Mouse (Mus musculus) spleen, adult 18-20 months (tissue): ENCODE results near the gene Csnk1e.

Source experiments
- DNase-seq, 2 experiments: peaks; one replicate each; pipeline ENCODE4 v3.0.0; 2022; ENCODE audit warnings: mixed read lengths in 2 of 2

Gene Csnk1e

DNA sequence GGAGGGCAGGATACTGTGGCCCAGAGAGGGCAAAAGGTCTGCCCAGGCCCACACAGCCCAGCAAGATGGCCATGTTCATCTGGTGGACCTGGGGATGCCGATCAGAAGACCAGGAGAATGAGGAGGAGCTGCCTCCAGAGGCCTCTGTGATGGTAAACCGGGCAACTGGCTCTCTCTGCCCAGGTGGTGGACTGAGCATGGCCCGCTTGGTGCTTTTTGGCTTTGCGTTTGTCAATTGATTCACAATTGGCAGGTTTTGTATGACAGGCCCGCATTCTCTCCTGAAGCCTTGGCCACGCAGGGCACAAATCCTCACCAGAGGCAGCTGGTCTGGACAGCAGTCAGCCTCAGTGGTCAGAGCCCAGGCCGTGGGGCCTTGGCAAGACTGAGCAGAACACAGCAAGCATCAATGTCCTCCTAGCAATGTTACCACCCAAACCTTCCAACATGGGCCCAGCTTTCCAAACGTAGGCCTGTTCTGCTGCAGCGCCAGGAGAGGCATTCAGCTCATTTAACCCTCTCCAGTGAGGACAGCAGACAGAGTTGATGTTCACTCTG, 12.3 kb downstream of the Csnk1e start:
- no peak for DNase-seq

GRCm38 (mm10) chr15:79442257-79442611, 13.1 kb downstream of the Csnk1e start:
- no peak for DNase-seq

GRCm38 (mm10) chr15:79441331-79442256, 13.8 kb downstream of the Csnk1e start:
- DNase-seq = peak; percentile 59 to 76

GRCm38 (mm10) chr15:79440651-79441330, 14.6 kb downstream of the Csnk1e start:
- no peak for DNase-seq

DNA sequence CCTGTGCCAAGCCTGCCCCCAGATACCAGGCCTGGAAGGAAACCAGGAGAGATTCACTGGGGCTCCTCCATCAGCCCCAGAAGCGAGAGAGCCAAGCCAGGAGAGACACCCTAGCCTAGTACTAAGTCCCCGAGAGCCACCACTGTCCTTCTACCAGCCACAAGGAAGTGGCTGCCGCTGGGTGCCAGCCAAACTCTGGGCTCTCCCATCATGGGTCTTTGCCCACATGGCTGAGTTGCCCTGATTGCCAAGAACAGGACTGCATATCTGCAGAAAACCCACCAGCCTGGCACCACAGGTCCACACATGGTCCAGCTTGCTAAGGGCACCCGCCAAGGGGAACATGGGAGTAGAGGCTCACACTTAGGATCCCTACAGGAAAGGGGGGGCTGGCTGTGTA, 15.1 kb downstream of the Csnk1e start:
- no peak for DNase-seq

- DNase-seq = no peak
These were observed 16.0 kb downstream of the Csnk1e start for GRCm38 (mm10) chr15:79439386-79439785.

DNA sequence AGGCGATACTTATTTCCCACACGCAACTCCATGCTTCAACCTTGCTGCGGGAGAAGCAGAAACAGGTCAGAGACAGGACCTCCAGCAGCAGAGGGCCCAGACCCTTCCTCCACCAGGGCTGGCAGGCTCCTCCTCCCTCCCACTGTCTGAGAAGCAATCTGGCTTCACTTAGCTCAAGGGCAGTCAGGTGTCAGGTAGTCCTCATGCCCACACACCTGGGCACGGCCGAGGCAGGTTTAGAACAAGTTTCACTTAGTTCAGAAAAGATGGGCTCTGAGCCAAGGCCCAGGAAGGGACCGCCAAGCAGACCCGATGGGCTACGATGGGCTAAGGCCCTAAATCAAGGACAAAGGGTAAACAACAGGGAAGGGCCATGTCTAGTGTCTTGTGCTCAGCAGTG, 16.6 kb downstream of the Csnk1e start:
- DNase-seq = no peak

DNA sequence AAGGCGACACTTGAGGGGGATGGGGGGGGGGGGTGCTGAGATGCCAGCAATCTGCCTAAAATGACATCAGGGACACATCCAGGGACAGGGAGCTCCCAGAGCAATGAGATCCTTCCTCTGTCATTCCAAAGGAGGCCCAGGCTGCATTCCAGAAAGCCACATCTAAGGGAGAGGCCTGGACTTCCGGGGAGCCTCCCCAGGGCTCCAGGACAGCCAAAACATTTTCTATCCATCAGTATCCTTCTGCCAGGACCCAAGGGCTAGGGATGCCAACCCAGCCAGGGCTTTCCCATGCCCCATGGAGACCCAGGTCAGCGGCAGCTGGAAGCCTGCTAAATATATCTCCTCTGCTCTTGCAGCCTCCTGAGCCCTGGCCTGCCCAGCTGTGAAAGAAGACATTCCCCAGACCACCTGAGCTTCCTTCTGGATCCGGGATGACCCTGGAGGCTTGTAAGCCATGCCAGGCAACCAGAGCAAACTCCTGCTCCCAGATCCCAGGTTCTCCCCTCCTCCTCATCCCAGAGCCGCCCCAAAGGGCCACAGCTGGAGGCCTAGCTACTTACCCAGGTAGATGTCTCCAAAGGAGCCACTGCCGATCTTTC, 17.1 kb downstream of the Csnk1e start:
- DNase-seq = no peak

GRCm38 (mm10) chr15:79437541-79438208, 17.7 kb downstream of the Csnk1e start:
- DNase-seq = no peak

- DNase-seq = no peak
These were observed 18.9 kb downstream of the Csnk1e start for GRCm38 (mm10) chr15:79436481-79436921.

- no peak for DNase-seq
These were observed 20.1 kb downstream of the Csnk1e start for GRCm38 (mm10) chr15:79435191-79435671.

DNA sequence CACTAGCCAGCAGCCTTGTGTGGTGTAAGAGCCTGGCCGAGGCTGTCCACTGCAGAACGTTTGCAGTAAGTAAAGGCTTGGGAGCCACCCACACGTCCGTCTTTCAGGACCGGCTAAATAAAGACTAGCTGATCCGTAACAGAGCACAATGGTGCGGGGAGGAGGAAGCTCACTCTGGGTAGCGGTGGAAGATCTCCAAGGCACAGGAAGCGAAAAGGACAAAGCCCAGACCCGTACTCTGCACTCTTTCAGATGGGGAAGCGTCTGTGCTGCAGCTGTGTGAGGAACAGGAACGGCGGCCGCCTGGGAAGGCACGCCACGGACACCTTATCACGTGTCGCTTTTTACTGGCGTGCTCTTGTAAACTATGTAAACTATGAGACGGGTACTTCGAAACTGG, 22.5 kb downstream of the Csnk1e start:
- DNase-seq = peak in 1 of 2 experiments; percentile 18

- no peak for DNase-seq
These were observed 23.0 kb downstream of the Csnk1e start for GRCm38 (mm10) chr15:79432328-79432727.

GRCm38 (mm10) chr15:79431925-79432324, 23.4 kb downstream of the Csnk1e start:
- DNase-seq = no peak

DNA sequence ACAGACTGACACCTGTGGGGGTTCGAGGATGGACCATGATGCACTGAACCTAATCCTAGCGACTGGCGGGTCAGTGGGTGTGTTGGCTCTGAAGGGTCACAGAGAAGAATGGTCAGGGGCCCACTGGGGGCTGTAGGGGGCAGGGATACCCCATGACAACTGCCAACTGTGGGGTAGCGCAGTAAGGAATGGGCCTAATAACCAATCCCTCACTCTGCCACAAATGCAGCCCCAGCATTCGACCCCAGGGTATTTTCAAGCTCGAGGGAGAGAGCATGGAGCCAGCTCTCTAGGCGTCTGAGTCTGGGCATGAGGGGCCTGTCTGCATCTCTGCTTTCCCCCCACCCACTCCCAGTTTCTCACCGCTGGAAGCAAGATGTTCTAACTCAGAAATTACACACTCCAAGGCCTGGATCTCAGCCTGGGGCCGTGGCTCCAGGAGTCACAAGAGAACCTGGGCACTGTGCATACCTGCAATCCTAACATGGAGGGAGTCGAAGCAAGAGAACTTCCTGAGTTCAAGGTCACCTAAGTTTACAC, 24.8 kb downstream of the Csnk1e start:
- no peak for DNase-seq

DNA sequence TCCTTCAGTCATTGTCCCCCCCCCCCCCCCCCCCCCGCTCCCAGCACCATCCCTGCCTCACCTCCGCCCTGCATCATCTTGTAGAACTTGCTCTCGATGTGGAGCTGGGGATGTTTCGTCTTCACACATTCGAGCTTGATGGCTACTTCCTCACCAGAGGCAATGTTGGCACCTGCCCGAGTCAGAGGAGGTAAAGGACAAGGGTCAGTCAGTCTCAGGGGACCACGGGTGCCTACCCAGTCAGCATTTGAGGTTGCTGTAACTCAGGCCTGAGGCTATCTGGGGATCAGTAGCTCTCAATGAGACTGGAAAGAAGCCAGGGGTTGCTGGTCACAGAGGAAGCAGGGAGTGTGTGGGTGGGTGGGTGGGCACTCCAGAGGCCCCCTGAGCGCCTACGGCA, 25.4 kb downstream of the Csnk1e start:
- no peak for DNase-seq

GRCm38 (mm10) chr15:79429527-79429926, 25.8 kb downstream of the Csnk1e start:
- no peak for DNase-seq

DNA sequence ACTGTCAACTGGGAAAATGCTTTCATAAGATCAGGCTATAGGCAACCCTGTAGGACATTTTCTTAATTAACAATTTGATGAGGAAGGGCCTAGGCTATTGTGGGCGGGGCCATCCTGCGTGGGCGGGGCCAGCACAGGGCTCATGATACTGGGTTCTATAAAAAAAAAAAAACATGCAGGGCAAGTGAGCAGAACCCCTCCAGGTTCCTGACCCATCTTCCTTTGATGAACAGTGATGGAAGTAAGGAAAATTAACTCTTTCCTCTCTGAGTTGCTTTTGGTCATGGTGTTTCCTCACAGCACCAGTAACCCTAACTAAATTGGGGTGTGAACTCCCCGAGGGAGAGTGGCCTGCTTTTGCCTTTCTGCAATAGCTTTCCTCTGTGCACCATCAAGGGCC, 26.8 kb downstream of the Csnk1e start:
- DNase-seq = no peak

DNA sequence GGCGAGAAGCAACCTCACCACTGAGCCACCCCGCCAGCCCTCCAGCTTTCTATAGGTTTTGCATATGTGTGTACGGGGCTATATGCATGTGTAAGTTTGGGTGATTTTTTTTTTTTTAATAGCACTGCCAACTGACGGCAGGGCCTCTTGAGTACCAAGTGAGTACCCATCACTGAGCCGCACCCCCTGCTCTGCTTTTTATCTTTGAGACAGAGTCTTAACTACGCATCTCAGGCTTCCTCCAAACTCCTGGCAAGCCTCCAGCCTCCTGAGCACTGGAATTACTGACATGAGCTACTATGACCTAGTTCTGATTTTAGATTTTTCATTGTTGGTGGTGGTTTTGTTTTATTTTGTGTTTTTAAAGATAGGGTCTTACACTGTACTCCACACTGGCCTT, 27.9 kb downstream of the Csnk1e start:
- DNase-seq = no peak

DNA sequence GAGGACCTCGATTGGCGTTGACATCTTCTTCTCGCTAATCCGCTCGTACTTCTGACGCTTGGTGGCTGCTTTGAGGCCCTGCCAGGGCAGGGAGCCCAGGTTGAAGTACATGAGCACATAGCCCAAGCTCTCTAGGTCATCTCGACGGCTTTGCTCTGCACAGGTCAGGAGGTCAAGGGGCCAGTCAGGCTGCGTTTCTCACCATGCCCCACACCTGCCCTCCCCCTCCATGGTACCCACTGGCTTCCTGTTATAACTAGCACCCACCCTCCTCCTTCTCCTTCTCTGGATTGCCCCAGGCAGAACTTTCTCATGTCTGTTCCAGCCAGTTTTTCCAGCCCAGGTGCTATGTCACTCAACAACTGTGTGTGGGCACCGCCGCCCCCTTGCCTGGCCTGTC, 29.9 kb downstream of the Csnk1e start:
- DNase-seq = no peak

DNA sequence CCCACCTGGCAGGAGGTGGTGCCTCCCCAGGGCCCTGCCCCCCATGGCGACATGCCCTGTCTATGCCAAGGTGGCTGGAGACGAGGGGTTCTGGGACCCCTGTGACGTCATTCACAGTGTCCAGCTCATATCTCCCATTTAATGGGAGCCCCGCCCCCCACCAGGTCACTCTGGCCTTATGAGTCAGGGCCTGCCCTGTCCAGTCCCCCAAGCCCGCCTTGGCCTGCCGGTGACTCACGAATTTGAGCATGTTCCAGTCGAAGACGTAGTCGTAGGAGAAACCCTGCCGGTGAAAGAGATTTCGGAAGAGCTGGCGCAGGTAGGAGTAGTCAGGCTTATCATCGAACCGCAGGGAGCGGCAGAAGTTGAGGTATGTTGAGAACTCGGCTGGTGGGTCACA, 30.8 kb downstream of the Csnk1e start:
- no peak for DNase-seq

DNA sequence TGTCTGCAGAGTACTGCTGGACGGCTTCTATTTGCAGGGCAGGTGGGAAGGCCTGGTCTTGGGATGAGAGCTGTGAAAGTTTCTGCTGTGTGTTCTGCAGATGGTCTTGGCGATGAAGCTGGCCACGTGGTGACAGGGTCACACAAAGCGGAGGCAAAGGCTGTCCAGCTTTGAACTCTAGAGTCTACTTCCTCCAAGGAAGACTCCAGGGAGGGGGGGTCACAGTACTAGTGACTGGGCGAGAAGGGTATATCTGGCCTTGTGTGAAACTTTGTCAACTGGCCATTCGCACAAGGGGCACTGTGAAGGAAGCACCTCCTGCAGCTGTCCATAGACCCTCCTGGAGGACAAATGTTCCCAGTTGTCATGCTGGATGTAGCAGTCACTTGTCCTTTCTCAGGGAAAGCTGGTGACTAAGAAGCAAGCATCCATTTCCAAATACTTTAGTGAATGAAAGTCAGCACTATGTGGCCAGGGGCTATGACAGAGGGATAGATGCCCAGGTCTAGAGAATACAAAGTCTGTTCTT, 32.6 kb downstream of the Csnk1e start:
- no peak for DNase-seq
